Mouse (Mus musculus): ENCODE measurements around the gene Ttc9. TPM values are rescaled to one million over a fixed set of nuclear protein-coding genes. Genes with fewer than 3 reads are reported as not detected.

Gene Ttc9
- polyA plus RNA-seq, 1 experiment: 12.8 TPM

- WGBS: 63% methylated on average over 12 of the region's 12 CpGs
- Histone ChIP-seq H3K4me3 (replicated peaks; ENCODE audit: extremely low read depth, low read depth, low read length) (no peak overlapping the region), H3K4me1 (ENCODE audit: control insufficient read depth, insufficient read depth, low read length) (no peaks in the 10 kb centered on the region)
- no peak for DNase-seq
- no peak for TF ChIP-seq CTCF (IDR thresholded peaks at IDR 0.05; ENCODE audit: insufficient read depth, low read length)
- TF ChIP-seq POLR2A (IDR thresholded peaks at IDR 0.05; ENCODE audit: borderline replicate concordance, extremely low read depth, low read depth, low read length): no peak
Observed at GRCm38 (mm10) chr12:81626226-81626861, 4.7 kb upstream of the Ttc9 start.

- H3K4me1 ChIP-seq (ENCODE audit: control insufficient read depth, insufficient read depth, low read length): no peaks in the 10 kb centered on the region
- WGBS: 65% methylated on average over 6 of the region's 6 CpGs
Observed at GRCm38 (mm10) chr12:81627426-81627825, 3.6 kb upstream of the Ttc9 start.

GRCm38 (mm10) chr12:81628091-81628490 lies 3.0 kb upstream of the Ttc9 start:
- no peak for TF ChIP-seq CTCF (IDR thresholded peaks at IDR 0.05; ENCODE audit: insufficient read depth, low read length)
- TF ChIP-seq POLR2A (IDR thresholded peaks at IDR 0.05; ENCODE audit: borderline replicate concordance, extremely low read depth, low read depth, low read length): no peak
- no peak for DNase-seq
- no peak overlapping the region for H3K4me3 ChIP-seq (replicated peaks; ENCODE audit: extremely low read depth, low read depth, low read length)
- no peaks in the 10 kb centered on the region for H3K4me1 ChIP-seq (ENCODE audit: control insufficient read depth, insufficient read depth, low read length)
- WGBS: 73% methylated on average over 4 of the region's 4 CpGs

More at GRCm38 (mm10) chr12:81627426-81627825, 3.6 kb upstream of the Ttc9 start:
- H3K4me3 ChIP-seq (replicated peaks; ENCODE audit: extremely low read depth, low read depth, low read length): no peak overlapping the region
- TF ChIP-seq POLR2A (IDR thresholded peaks at IDR 0.05; ENCODE audit: borderline replicate concordance, extremely low read depth, low read depth, low read length) (no peak), CTCF (IDR thresholded peaks at IDR 0.05; ENCODE audit: insufficient read depth, low read length) (no peak)
- no peak for DNase-seq

- Histone ChIP-seq H3K4me3 (replicated peaks; ENCODE audit: extremely low read depth, low read depth, low read length) (no peak overlapping the region), H3K4me1 (ENCODE audit: control insufficient read depth, insufficient read depth, low read length) (no peaks in the 10 kb centered on the region)
- TF ChIP-seq POLR2A (IDR thresholded peaks at IDR 0.05; ENCODE audit: borderline replicate concordance, extremely low read depth, low read depth, low read length) (no peak; the same call in 1 of the 2 replicates), CTCF (IDR thresholded peaks at IDR 0.05; ENCODE audit: insufficient read depth, low read length) (no peak)
- WGBS: 2% methylated on average over 16 of the region's 16 CpGs
- DNase-seq: peak; percentile 38
Observed at GRCm38 (mm10) chr12:81630520-81630914, 532 bp upstream of the Ttc9 start.

- peak overlapping the region; percentile 56 for H3K4me3 ChIP-seq (replicated peaks; ENCODE audit: extremely low read depth, low read depth, low read length)
- no peaks in the 10 kb centered on the region for H3K4me1 ChIP-seq (ENCODE audit: control insufficient read depth, insufficient read depth, low read length)
- TF ChIP-seq CTCF (IDR thresholded peaks at IDR 0.05; ENCODE audit: insufficient read depth, low read length) (no peak), POLR2A (IDR thresholded peaks at IDR 0.05; ENCODE audit: borderline replicate concordance, extremely low read depth, low read depth, low read length) (no peak)
- peak; percentile 42 for DNase-seq
- 3% methylated on average over 31 of the region's 31 CpGs for WGBS
Observed at GRCm38 (mm10) chr12:81631661-81632401, 782 bp downstream of the Ttc9 start.

- 79% methylated on average over 2 of the region's 2 CpGs for WGBS
- Histone ChIP-seq H3K4me1 (ENCODE audit: control insufficient read depth, insufficient read depth, low read length) (no peaks in the 10 kb centered on the region), H3K4me3 (replicated peaks; ENCODE audit: extremely low read depth, low read depth, low read length) (no peak overlapping the region)
- no peak for DNase-seq
- TF ChIP-seq POLR2A (IDR thresholded peaks at IDR 0.05; ENCODE audit: borderline replicate concordance, extremely low read depth, low read depth, low read length) (no peak), CTCF (IDR thresholded peaks at IDR 0.05; ENCODE audit: insufficient read depth, low read length) (no peak)
Observed at GRCm38 (mm10) chr12:81633246-81633645, 2.2 kb downstream of the Ttc9 start.

GRCm38 (mm10) chr12:81640656-81641055 lies 9.6 kb downstream of the Ttc9 start:
- H3K4me3 ChIP-seq (replicated peaks; ENCODE audit: extremely low read depth, low read depth, low read length): no peak overlapping the region
- H3K4me1 ChIP-seq (ENCODE audit: control insufficient read depth, insufficient read depth, low read length): no peaks in the 10 kb centered on the region
- DNase-seq: no peak
- WGBS: 46% methylated on average over 5 of the region's 5 CpGs
- TF ChIP-seq CTCF (IDR thresholded peaks at IDR 0.05; ENCODE audit: insufficient read depth, low read length): no peak
- TF ChIP-seq POLR2A (IDR thresholded peaks at IDR 0.05; ENCODE audit: borderline replicate concordance, extremely low read depth, low read depth, low read length): no peak

- TF ChIP-seq POLR2A (IDR thresholded peaks at IDR 0.05; ENCODE audit: borderline replicate concordance, extremely low read depth, low read depth, low read length) (no peak), CTCF (IDR thresholded peaks at IDR 0.05; ENCODE audit: insufficient read depth, low read length) (no peak)
- DNase-seq: no peak
- no peak overlapping the region for H3K4me3 ChIP-seq (replicated peaks; ENCODE audit: extremely low read depth, low read depth, low read length)
- H3K4me1 ChIP-seq (ENCODE audit: control insufficient read depth, insufficient read depth, low read length): no peaks in the 10 kb centered on the region
- WGBS: 67% methylated on average over 11 of the region's 11 CpGs
Observed at GRCm38 (mm10) chr12:81642361-81643082, 11.5 kb downstream of the Ttc9 start.

- 87% methylated on average over 6 of the region's 6 CpGs for WGBS
- no peak for DNase-seq
Observed at GRCm38 (mm10) chr12:81646811-81647210, 15.8 kb downstream of the Ttc9 start.

More at GRCm38 (mm10) chr12:81646811-81647210, 15.8 kb downstream of the Ttc9 start:
- no peak for TF ChIP-seq POLR2A (IDR thresholded peaks at IDR 0.05; ENCODE audit: borderline replicate concordance, extremely low read depth, low read depth, low read length)
- no peak for TF ChIP-seq CTCF (IDR thresholded peaks at IDR 0.05; ENCODE audit: insufficient read depth, low read length)
- Histone ChIP-seq H3K4me1 (ENCODE audit: control insufficient read depth, insufficient read depth, low read length) (no peaks in the 10 kb centered on the region), H3K4me3 (replicated peaks; ENCODE audit: extremely low read depth, low read depth, low read length) (no peak overlapping the region)
